Mouse (Mus musculus) midbrain, embryonic 13.5 days (tissue): ENCODE measurements at regions not wholly inside any gene's neighbourhood (a gene's known extent, or its start where the extent isn't known, plus 50 kb on each side); places are given as distances from the start of the nearest gene placed in this dataset.
"Not testable (repeated sequence)": the region's sequence is repeated elsewhere in the genome, so short reads cannot be mapped to it uniquely, and the experiment has no call there.

ENCODE experiments used
- ATAC-seq: fragments of 200-750 bp; cut with Nextera tagmentation; 2 replicates; pipeline ENCODE4 v1.8.0; 2017; ENCODE audit warnings: mild to moderate bottlenecking, moderate TSS enrichment, moderate library complexity
- H3K27ac ChIP-seq: fragments of 300-500 bp; sonication (generic); 2 replicates; pipeline ENCODE4 v1.5.1; 2015; ENCODE audit warnings: inconsistent platforms, mild to moderate bottlenecking, moderate library complexity
- H3K27me3 ChIP-seq: fragments of 300-500 bp; sonication (generic); 2 replicates; pipeline ENCODE4 v1.6.1; 2015; ENCODE audit warnings: mild to moderate bottlenecking, inconsistent platforms
- H3K36me3 ChIP-seq: fragments of 300-500 bp; sonication (generic); 2 replicates; pipeline ENCODE4 v1.6.1; 2015; ENCODE audit warnings: mild to moderate bottlenecking, inconsistent platforms
- H3K4me1 ChIP-seq: fragments of 300-500 bp; sonication (generic); replicated peaks from 2 replicates; pipeline ENCODE4 v1.6.1; 2015; ENCODE audit warnings: inconsistent platforms
- H3K4me2 ChIP-seq: fragments of 300-500 bp; sonication (generic); replicated peaks from 2 replicates; pipeline ENCODE4 v1.6.1; 2015; ENCODE audit warnings: moderate library complexity, mild to moderate bottlenecking, inconsistent platforms
- H3K4me3 ChIP-seq: fragments of 300-500 bp; sonication (generic); replicated peaks from 2 replicates; pipeline ENCODE4 v1.5.1; 2015; ENCODE audit warnings: mild to moderate bottlenecking, inconsistent platforms
- H3K9ac ChIP-seq: fragments of 300-500 bp; sonication (generic); replicated peaks from 2 replicates; pipeline ENCODE4 v1.6.1; 2015; ENCODE audit warnings: mild to moderate bottlenecking, inconsistent platforms
- H3K9me3 ChIP-seq: fragments of 300-500 bp; sonication (generic); 2 replicates; pipeline ENCODE4 v1.6.1; 2016; ENCODE audit warnings: mild to moderate bottlenecking, inconsistent platforms
- WGBS: fragments of 180-500 bp; shearing (Covaris S2); methylation state at CpG from one replicate; pipeline ENCODE4 v1.1.7; 2015; 5-methylcytosine and 5-hydroxymethylcytosine counted together

DNA sequence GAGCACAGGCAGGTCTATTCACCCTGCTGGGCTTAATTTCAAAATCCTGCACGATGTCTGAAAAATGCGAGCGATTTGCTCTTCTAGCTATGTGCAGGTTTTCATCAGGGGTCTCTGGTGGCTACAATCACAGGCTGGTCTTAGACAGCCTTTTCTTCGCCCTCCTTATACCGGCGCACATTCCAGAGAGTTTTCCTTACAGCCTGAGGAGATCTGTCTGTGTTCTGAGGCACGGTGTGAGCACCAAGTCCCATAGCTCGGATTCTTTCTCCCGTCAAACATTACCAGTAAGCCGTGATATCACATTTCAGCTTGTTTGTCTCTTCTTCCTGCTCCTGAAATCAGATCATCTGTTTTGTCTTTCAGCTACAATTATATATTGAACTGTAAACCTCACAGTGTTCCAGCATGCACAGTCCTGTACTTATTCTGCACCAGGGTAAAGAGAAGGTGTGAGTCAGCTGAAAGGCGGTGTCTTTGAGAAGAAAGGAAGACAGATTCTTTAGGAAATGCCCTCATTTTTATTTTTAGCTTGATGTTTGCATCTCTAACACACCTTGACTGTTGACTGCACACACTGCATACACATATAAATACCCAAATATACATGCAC, 161.6 kb downstream of the Srek1 start:
- Histone ChIP-seq H3K4me1 (peaks cover 7% of the 10 kb centered on the region), H3K27me3 (no peaks in the 10 kb centered on the region), H3K36me3 (no peaks in the 10 kb centered on the region), H3K27ac (no peak overlapping the region), H3K4me3 (no peak overlapping the region), H3K9me3 (no peaks in the 10 kb centered on the region), H3K9ac (no peak overlapping the region), H3K4me2 (no peak overlapping the region)
- no peak for ATAC-seq
- 64% methylated on average over 11 of the region's 11 CpGs for WGBS

DNA sequence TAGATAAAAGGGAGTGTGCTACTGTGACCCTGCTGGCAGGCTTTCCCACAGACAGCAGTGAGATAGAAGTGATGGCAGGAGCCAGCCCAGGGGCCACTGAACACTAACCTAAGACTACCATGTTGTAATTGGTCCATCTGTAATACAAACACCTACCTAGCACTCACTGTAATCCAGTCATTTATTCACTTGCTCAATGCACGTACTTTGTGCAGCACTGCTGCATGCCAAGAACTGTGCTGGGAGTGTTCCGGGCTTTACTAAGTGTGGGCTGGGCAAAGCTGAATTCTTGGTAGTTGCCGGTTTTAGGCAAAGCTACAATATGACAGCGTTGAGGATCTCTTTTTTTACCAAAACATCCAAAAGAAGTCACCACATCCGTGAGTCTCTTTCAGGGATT, 172.1 kb downstream of the Srek1 start:
- no peak overlapping the region for H3K4me3 ChIP-seq
- WGBS = 91% methylated on average over 5 of the region's 5 CpGs
- H3K27me3 ChIP-seq = no peaks in the 10 kb centered on the region
- no peak overlapping the region for H3K4me2 ChIP-seq
- no peaks in the 10 kb centered on the region for H3K9me3 ChIP-seq
- no peaks in the 10 kb centered on the region for H3K4me1 ChIP-seq
- no peaks in the 10 kb centered on the region for H3K36me3 ChIP-seq
- no peak overlapping the region for H3K9ac ChIP-seq
- ATAC-seq = no peak
- H3K27ac ChIP-seq = no peak overlapping the region

DNA sequence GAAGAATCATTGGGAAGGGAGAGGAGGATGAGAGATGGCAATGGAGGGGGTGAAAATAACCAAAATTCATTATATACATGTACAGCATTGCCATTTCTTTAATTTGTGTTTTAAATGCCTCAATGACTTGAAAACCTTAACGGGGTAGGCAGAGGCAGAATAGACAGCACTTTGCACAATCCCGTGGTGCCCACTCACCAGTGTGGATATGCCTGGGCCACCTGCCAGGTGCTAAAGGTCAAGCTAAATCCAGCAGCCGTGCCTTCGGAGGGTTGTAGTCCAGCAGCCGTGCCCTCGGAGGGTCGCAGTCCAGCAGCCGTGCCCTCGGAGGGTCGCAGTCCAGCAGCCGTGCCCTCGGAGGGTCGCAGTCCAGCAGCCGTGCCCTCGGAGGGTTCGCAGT, 182.0 kb downstream of the Srek1 start:
- Histone ChIP-seq H3K4me1 (no peaks in the 10 kb centered on the region), H3K36me3 (no peaks in the 10 kb centered on the region), H3K9ac (no peak overlapping the region), H3K27ac (no peak overlapping the region), H3K27me3 (no peaks in the 10 kb centered on the region), H3K4me3 (no peak overlapping the region), H3K4me2 (no peak overlapping the region), H3K9me3 (no peaks in the 10 kb centered on the region)
- ATAC-seq = no peak
- 89% methylated on average over 15 of the region's 16 CpGs for WGBS

DNA sequence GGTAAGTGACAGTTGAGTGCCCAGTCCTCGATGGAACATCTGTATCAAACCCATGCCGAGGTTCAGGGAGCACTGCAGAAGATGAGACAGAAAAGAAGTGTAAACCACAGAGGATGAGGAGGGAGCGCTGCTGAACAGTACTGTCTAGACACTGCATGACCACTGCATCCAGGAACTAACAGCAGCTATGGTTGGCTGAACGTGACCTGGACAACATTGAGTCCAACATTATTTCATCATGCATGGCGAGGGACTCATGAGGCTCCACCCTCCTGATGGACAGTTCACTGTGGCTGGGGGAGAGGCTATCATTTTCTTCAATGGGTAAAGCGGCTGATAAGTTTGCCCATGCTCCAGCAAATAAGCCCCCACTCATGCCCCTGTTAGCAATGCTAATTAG, 182.5 kb downstream of the Srek1 start:
- WGBS = 90% methylated on average over 6 of the region's 6 CpGs
- Histone ChIP-seq H3K4me3 (no peak overlapping the region), H3K36me3 (no peaks in the 10 kb centered on the region), H3K27me3 (no peaks in the 10 kb centered on the region), H3K4me1 (no peaks in the 10 kb centered on the region), H3K4me2 (no peak overlapping the region), H3K9ac (no peak overlapping the region), H3K27ac (no peak overlapping the region), H3K9me3 (no peaks in the 10 kb centered on the region)
- ATAC-seq = no peak

DNA sequence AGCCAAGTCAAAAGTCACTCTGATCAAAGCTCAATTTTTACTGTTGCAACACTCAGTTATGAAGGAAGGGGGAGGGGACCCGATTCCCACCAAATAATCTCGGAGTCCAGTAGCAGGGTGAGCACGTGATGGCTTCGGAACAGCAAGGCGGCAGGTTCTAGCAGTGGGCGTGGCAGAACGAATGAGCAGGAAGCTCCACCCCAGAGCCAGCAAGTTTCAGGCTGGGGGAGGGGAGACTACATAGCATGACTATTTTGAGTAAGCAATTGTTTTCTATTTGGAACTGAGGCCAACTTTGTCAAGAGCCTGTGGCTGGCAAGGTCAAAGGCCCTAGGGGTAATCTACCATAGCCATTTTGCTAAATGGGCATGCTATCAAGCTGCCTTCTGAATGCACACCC, 183.0 kb downstream of the Srek1 start:
- H3K4me2 ChIP-seq, ATAC-seq, H3K4me3 ChIP-seq, H3K36me3 ChIP-seq, H3K27me3 ChIP-seq, H3K27ac ChIP-seq, H3K9ac ChIP-seq, H3K4me1 ChIP-seq, H3K9me3 ChIP-seq: not testable (repeated sequence)
- WGBS = 87% methylated on average over 7 of the region's 7 CpGs

DNA sequence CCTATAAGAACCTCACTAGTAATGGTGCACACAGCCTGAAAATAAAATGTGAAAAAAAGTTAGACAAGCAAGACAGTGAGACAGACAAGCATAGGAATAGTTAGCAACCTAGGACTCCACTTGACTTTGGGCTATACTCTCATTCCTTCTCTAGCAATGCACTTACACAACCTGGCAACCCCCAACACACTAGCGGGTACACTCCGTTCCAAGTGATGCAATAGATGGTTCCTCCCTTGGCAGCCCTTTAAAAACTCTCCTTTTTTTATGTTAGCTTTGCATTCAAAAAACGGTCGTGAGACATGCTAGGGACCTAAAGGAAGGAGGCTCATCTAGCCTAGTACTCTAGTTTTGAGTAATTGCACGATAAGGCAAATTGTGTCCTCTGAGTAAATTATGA, 184.8 kb downstream of the Srek1 start:
- H3K9ac ChIP-seq = no peak overlapping the region
- H3K36me3 ChIP-seq = no peaks in the 10 kb centered on the region
- no peaks in the 10 kb centered on the region for H3K9me3 ChIP-seq
- no peaks in the 10 kb centered on the region for H3K4me1 ChIP-seq
- 93% methylated on average over 5 of the region's 5 CpGs for WGBS
- H3K4me3 ChIP-seq = no peak overlapping the region
- no peaks in the 10 kb centered on the region for H3K27me3 ChIP-seq
- no peak overlapping the region for H3K27ac ChIP-seq
- ATAC-seq = no peak
- H3K4me2 ChIP-seq = no peak overlapping the region

DNA sequence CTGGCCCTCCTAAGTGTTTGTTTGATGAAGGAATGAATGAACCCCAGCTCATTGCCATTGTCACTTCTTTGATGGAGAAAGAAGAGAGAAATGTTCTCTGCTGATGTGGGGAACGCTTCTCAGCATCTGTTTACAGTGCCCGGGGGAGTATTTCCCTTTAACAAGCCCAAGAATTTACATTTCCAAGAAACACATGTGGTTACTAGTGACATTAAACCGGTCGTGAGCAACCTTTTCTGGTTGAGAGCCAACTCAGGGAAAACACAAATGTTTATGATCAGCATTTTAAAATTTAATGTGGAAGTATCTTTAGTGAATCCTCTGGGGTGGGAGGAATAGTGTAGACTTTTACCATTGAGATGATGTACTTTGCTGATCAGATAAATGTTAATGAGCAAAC, 197.6 kb downstream of the Srek1 start:
- no peaks in the 10 kb centered on the region for H3K36me3 ChIP-seq
- no peaks in the 10 kb centered on the region for H3K9me3 ChIP-seq
- no peak overlapping the region for H3K4me2 ChIP-seq
- no peak overlapping the region for H3K4me3 ChIP-seq
- 55% methylated on average over 4 of the region's 4 CpGs for WGBS
- H3K27ac ChIP-seq = no peak overlapping the region
- no peaks in the 10 kb centered on the region for H3K27me3 ChIP-seq
- no peak for ATAC-seq
- H3K9ac ChIP-seq = no peak overlapping the region
- H3K4me1 ChIP-seq = no peaks in the 10 kb centered on the region

DNA sequence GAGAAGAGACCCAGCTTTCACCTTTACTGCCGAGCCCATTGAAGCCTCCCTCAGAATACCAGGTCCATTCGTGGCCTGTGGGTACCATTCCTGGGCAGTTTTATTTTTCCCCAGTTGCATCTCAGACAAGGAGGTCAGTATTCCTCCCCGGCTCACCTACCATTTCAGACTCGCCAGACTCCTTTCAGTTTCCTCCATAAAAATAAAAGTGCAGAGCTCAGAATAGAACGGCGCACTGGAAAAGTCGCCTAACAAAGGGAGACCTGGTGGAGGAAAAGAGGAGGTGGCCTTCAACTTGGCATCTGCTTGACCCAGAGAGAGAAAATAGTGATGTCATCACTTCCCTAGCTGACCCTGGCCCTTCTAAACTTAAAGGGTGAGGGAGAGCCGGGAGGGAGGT, 209.7 kb downstream of the Srek1 start:
- H3K4me2 ChIP-seq = no peak overlapping the region
- no peaks in the 10 kb centered on the region for H3K27me3 ChIP-seq
- no peaks in the 10 kb centered on the region for H3K36me3 ChIP-seq
- H3K9me3 ChIP-seq = no peaks in the 10 kb centered on the region
- no peak overlapping the region for H3K9ac ChIP-seq
- no peak overlapping the region for H3K4me3 ChIP-seq
- H3K27ac ChIP-seq = no peak overlapping the region
- no peak for ATAC-seq
- 0 out of 2 replicates have a peak, but pooled peaks cover 5% of the 10 kb centered on the region for H3K4me1 ChIP-seq
- 81% methylated on average over 8 of the region's 8 CpGs for WGBS

DNA sequence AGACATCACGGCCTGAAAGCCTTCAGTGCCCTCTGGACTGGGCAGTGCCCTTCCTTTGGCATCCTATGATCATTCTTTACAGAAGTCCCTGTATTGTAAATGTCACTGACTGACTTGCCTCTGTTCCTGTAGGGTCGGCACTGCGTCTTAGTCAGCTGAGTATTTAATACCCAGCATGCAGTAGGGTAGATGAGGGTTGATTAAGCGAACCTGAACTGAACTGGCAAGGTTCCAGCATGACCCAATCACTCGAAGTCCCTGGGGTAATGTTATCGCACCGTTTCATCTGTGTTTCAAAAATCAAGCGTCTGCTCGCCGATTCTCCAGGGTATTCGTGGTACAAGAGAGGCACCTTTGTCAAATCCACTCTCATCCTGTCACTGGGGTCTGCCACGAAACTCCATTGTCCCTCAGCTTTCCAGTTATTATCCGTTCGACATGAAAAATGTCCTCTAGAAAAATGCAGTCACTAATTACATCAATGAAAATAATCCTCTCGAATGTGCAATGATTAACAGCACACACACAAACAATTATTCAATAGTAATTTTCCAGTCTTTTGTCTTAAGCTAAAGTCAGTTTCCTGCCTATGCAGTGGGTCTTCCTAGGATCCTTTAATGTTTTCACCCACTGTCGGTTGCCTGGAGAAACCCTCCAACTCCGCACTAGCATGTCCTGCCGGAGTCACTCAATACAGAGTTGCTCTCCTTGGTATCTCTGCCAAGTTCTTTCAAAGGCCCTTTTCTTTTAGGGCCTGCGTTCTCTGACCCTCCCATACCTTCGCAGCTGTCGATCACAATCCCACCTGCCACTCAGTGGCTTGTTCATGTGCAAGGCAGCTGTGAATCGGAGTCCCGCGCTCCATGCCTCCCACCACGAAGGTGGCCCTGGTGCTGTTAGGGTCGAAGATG, 212.4 kb downstream of the Srek1 start:
- Histone ChIP-seq H3K27ac (no peak overlapping the region), H3K27me3 (no peaks in the 10 kb centered on the region), H3K4me2 (no peak overlapping the region), H3K4me1 (0 out of 2 replicates have a peak, but pooled peaks cover 5% of the 10 kb centered on the region), H3K9ac (no peak overlapping the region), H3K36me3 (no peaks in the 10 kb centered on the region), H3K4me3 (no peak overlapping the region), H3K9me3 (no peaks in the 10 kb centered on the region)
- ATAC-seq = peak; percentile 50; the same call in 1 of the 2 replicates
- 73% methylated on average over 26 of the region's 26 CpGs for WGBS

DNA sequence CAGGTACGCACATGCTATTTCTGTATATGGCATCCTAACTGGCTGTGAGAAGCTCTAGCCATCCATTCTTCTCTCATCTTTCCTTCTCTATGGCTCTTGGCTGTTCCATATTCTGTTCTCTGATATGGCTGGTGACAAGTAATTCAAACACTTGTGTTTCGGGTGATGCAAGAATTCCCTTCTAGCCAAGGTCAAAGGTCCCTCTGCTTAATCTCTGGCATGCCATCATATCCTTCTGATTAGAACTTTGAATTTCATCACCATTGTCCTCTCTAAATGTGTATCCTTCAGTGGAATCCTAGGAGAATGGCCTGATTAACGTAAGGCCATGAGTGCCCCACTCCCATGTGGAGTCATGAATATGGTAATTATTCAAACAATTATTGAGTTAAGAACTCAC, 215.5 kb downstream of the Srek1 start:
- Histone ChIP-seq H3K4me2 (no peak overlapping the region), H3K36me3 (no peaks in the 10 kb centered on the region), H3K27me3 (no peaks in the 10 kb centered on the region), H3K27ac (no peak overlapping the region), H3K4me1 (0 out of 2 replicates have a peak, but pooled peaks cover 5% of the 10 kb centered on the region), H3K4me3 (no peak overlapping the region), H3K9me3 (no peaks in the 10 kb centered on the region), H3K9ac (no peak overlapping the region)
- 52% methylated on average over 3 of the region's 3 CpGs for WGBS
- no peak for ATAC-seq

DNA sequence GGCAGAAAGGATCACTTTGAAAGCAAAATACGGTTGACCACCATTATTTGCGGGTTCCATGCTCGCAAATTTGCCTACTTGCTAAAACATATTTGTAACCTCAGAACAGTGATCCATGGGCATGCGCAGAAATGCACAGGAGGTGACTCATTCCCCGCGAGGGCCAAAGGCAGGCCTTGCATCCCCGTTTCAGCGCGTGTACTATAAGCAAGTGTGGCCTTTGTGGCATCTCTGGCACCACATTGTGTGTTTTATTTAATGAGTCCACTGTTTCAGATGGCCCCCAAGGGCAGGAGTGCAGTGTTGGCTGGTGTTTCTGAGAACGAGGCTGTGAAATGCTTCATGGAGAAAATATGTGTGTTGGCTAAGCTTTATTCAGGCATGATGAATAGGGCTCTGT, 205.3 kb upstream of the Mast4 start:
- H3K4me2 ChIP-seq = no peak overlapping the region
- no peaks in the 10 kb centered on the region for H3K4me1 ChIP-seq
- H3K9ac ChIP-seq = no peak overlapping the region
- H3K27ac ChIP-seq = no peak overlapping the region
- H3K9me3 ChIP-seq = no peaks in the 10 kb centered on the region
- no peaks in the 10 kb centered on the region for H3K36me3 ChIP-seq
- whole genome bisulfite sequencing = 88% methylated on average over 10 of the region's 10 CpGs
- H3K27me3 ChIP-seq = no peaks in the 10 kb centered on the region
- no peak for ATAC-seq
- H3K4me3 ChIP-seq = no peak overlapping the region

DNA sequence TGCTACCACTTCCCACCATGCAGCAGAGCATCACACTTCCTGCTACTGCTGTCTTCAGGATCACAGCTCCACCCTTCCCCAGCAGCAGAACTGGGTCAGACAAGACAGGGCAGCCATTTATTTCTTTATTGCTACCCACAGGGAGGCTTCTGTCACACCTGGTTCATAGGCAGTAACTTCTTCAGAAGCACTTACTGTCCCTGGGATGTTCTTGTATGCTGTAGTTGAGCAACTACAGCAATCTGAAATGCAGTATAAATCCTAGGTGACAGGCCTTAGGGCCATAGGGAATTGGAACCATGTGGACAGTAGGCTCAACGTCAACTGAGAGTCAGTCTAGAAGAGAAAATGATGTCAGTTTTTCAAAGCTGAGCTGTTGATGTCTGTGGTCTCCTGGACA, 179.5 kb upstream of the Mast4 start:
- Histone ChIP-seq H3K4me1 (no peaks in the 10 kb centered on the region), H3K9me3 (peaks cover 2% of the 10 kb centered on the region; the same call in 1 of the 2 replicates), H3K4me2 (no peak overlapping the region), H3K27me3 (no peaks in the 10 kb centered on the region), H3K27ac (no peak overlapping the region), H3K4me3 (no peak overlapping the region), H3K36me3 (no peaks in the 10 kb centered on the region), H3K9ac (no peak overlapping the region)
- WGBS = 79% methylated on average over 1 of the region's 1 CpGs
- no peak for ATAC-seq
